Mouse (Mus musculus): ENCODE results near the gene Tex26. TPM values are rescaled to one million over a fixed set of nuclear protein-coding genes. Genes with fewer than 3 reads are reported as not detected.

Gene Tex26
- polyA plus RNA-seq, 1 experiment: not detected

GRCm38 (mm10) chr5:149427277-149428060, 12.0 kb upstream of the Tex26 start:
- 73% methylated on average over 8 of the region's 8 CpGs for WGBS
- H3K4me1 ChIP-seq (ENCODE audit: control insufficient read depth, insufficient read depth, low read length): peaks cover 2% of the 10 kb centered on the region; the same call in 1 of the 2 replicates
- TF ChIP-seq POLR2A (IDR thresholded peaks at IDR 0.05; ENCODE audit: borderline replicate concordance, control insufficient read depth, low read depth, low read length): no peak
- H3K4me3 ChIP-seq (replicated peaks; ENCODE audit: control insufficient read depth, low read depth, low read length): no peak overlapping the region
- peak overlapping the region; percentile 29; the same call in 1 of the 2 replicates for H3K27ac ChIP-seq (ENCODE audit: control insufficient read depth, insufficient read depth, low read depth, low read length, poor library complexity)

- Histone ChIP-seq H3K4me1 (ENCODE audit: control insufficient read depth, insufficient read depth, low read length) (peaks cover 2% of the 10 kb centered on the region; the same call in 1 of the 2 replicates), H3K4me3 (replicated peaks; ENCODE audit: control insufficient read depth, low read depth, low read length) (no peak overlapping the region), H3K27ac (ENCODE audit: control insufficient read depth, insufficient read depth, low read depth, low read length, poor library complexity) (peak overlapping the region; percentile 58)
- TF ChIP-seq CTCF (IDR thresholded peaks at IDR 0.05; ENCODE audit: control insufficient read depth, insufficient read depth, low read length) (no peak), POLR2A (IDR thresholded peaks at IDR 0.05; ENCODE audit: borderline replicate concordance, control insufficient read depth, low read depth, low read length) (no peak)
- WGBS: 3% methylated on average over 6 of the region's 6 CpGs
These were observed 11.1 kb upstream of the Tex26 start for GRCm38 (mm10) chr5:149428347-149428746.

- Histone ChIP-seq H3K4me1 (ENCODE audit: control insufficient read depth, insufficient read depth, low read length) (peaks cover 2% of the 10 kb centered on the region; the same call in 1 of the 2 replicates), H3K4me3 (replicated peaks; ENCODE audit: control insufficient read depth, low read depth, low read length) (no peak overlapping the region), H3K27ac (ENCODE audit: control insufficient read depth, insufficient read depth, low read depth, low read length, poor library complexity) (peak overlapping the region; percentile 58)
- 8% methylated on average over 2 of the region's 2 CpGs for WGBS
- TF ChIP-seq CTCF (IDR thresholded peaks at IDR 0.05; ENCODE audit: control insufficient read depth, insufficient read depth, low read length): no peak
- TF ChIP-seq POLR2A (IDR thresholded peaks at IDR 0.05; ENCODE audit: borderline replicate concordance, control insufficient read depth, low read depth, low read length): no peak
These were observed 10.6 kb upstream of the Tex26 start for GRCm38 (mm10) chr5:149428810-149429255.

GRCm38 (mm10) chr5:149429541-149429940, 9.9 kb upstream of the Tex26 start:
- no peak for TF ChIP-seq POLR2A (IDR thresholded peaks at IDR 0.05; ENCODE audit: borderline replicate concordance, control insufficient read depth, low read depth, low read length)
- TF ChIP-seq CTCF (IDR thresholded peaks at IDR 0.05; ENCODE audit: control insufficient read depth, insufficient read depth, low read length): no peak
- WGBS: 71% methylated on average over 4 of the region's 4 CpGs
- Histone ChIP-seq H3K27ac (ENCODE audit: control insufficient read depth, insufficient read depth, low read depth, low read length, poor library complexity) (no peak overlapping the region), H3K4me3 (replicated peaks; ENCODE audit: control insufficient read depth, low read depth, low read length) (no peak overlapping the region), H3K4me1 (ENCODE audit: control insufficient read depth, insufficient read depth, low read length) (peaks cover 2% of the 10 kb centered on the region; the same call in 1 of the 2 replicates)

GRCm38 (mm10) chr5:149430943-149431342, 8.5 kb upstream of the Tex26 start:
- Histone ChIP-seq H3K4me3 (replicated peaks; ENCODE audit: control insufficient read depth, low read depth, low read length) (no peak overlapping the region), H3K27ac (ENCODE audit: control insufficient read depth, insufficient read depth, low read depth, low read length, poor library complexity) (no peak overlapping the region), H3K4me1 (ENCODE audit: control insufficient read depth, insufficient read depth, low read length) (peaks cover 2% of the 10 kb centered on the region; the same call in 1 of the 2 replicates)
- WGBS: 40% methylated on average over 3 of the region's 3 CpGs
- TF ChIP-seq CTCF (IDR thresholded peaks at IDR 0.05; ENCODE audit: control insufficient read depth, insufficient read depth, low read length) (no peak), POLR2A (IDR thresholded peaks at IDR 0.05; ENCODE audit: borderline replicate concordance, control insufficient read depth, low read depth, low read length) (no peak)

GRCm38 (mm10) chr5:149433618-149434017, 5.8 kb upstream of the Tex26 start:
- WGBS: 35% methylated on average over 7 of the region's 7 CpGs
- no peak overlapping the region for H3K4me3 ChIP-seq (replicated peaks; ENCODE audit: control insufficient read depth, low read depth, low read length)
- H3K4me1 ChIP-seq (ENCODE audit: control insufficient read depth, insufficient read depth, low read length): peaks cover under 1% of the 10 kb centered on the region; the same call in 1 of the 2 replicates
- TF ChIP-seq CTCF (IDR thresholded peaks at IDR 0.05; ENCODE audit: control insufficient read depth, insufficient read depth, low read length) (no peak), POLR2A (IDR thresholded peaks at IDR 0.05; ENCODE audit: borderline replicate concordance, control insufficient read depth, low read depth, low read length) (no peak)
- H3K27ac ChIP-seq (ENCODE audit: control insufficient read depth, insufficient read depth, low read depth, low read length, poor library complexity): no peak overlapping the region

- Histone ChIP-seq H3K27ac (ENCODE audit: control insufficient read depth, insufficient read depth, low read depth, low read length, poor library complexity) (no peak overlapping the region), H3K4me3 (replicated peaks; ENCODE audit: control insufficient read depth, low read depth, low read length) (no peak overlapping the region), H3K4me1 (ENCODE audit: control insufficient read depth, insufficient read depth, low read length) (no peaks in the 10 kb centered on the region; the same call in 1 of the 2 replicates)
- 21% methylated on average over 9 of the region's 9 CpGs for WGBS
- TF ChIP-seq CTCF (IDR thresholded peaks at IDR 0.05; ENCODE audit: control insufficient read depth, insufficient read depth, low read length) (no peak), POLR2A (IDR thresholded peaks at IDR 0.05; ENCODE audit: borderline replicate concordance, control insufficient read depth, low read depth, low read length) (no peak)
These were observed 5.2 kb upstream of the Tex26 start for GRCm38 (mm10) chr5:149434141-149434690.

- Histone ChIP-seq H3K4me3 (replicated peaks; ENCODE audit: control insufficient read depth, low read depth, low read length) (no peak overlapping the region), H3K27ac (ENCODE audit: control insufficient read depth, insufficient read depth, low read depth, low read length, poor library complexity) (no peak overlapping the region), H3K4me1 (ENCODE audit: control insufficient read depth, insufficient read depth, low read length) (no peaks in the 10 kb centered on the region; the same call in 1 of the 2 replicates)
- TF ChIP-seq POLR2A (IDR thresholded peaks at IDR 0.05; ENCODE audit: borderline replicate concordance, control insufficient read depth, low read depth, low read length) (no peak), CTCF (IDR thresholded peaks at IDR 0.05; ENCODE audit: control insufficient read depth, insufficient read depth, low read length) (no peak)
- WGBS: 58% methylated on average over 3 of the region's 3 CpGs
These were observed 2.9 kb upstream of the Tex26 start for GRCm38 (mm10) chr5:149436541-149436940.

All from bone marrow, adult 2 months (tissue).